Mouse (Mus musculus): ENCODE data around the gene Trub2. TPM values are rescaled to one million over a fixed set of nuclear protein-coding genes. Genes with fewer than 3 reads are reported as not detected.

Gene Trub2
- polyA plus RNA-seq, 1 experiment from 2014 or later, result 73.8 TPM

GRCm38 (mm10) chr2:29735708-29736107, 52.6 kb downstream of the Trub2 start:
- DNase-seq (ENCODE audit: low spot score), result no peak
- H3K36me3 ChIP-seq, result peaks cover 97% of the 10 kb centered on the region
- H3K4me1 ChIP-seq, result 0 out of 2 replicates have a peak, but pooled peaks cover 3% of the 10 kb centered on the region
- no peaks in the 10 kb centered on the region for H3K27me3 ChIP-seq (ENCODE audit: low read depth, poor library complexity, severe bottlenecking)
- no peaks in the 10 kb centered on the region for H3K9me3 ChIP-seq (replicated peaks)
- H3K4me3 ChIP-seq, result no peak overlapping the region
- WGBS, result 94% methylated on average over 12 of the region's 12 CpGs
- H3K27ac ChIP-seq, result no peak overlapping the region

- 95% methylated on average over 5 of the region's 5 CpGs for WGBS
- DNase-seq (ENCODE audit: low spot score), result no peak
Observed at GRCm38 (mm10) chr2:29733348-29733747, 55.0 kb downstream of the Trub2 start.

GRCm38 (mm10) chr2:29732559-29732958, 55.7 kb downstream of the Trub2 start:
- Histone ChIP-seq H3K4me1 (0 out of 2 replicates have a peak, but pooled peaks cover 2% of the 10 kb centered on the region), H3K27me3 (ENCODE audit: low read depth, poor library complexity, severe bottlenecking) (no peaks in the 10 kb centered on the region), H3K4me3 (no peak overlapping the region), H3K9me3 (replicated peaks) (no peaks in the 10 kb centered on the region), H3K27ac (no peak overlapping the region), H3K36me3 (peaks cover 97% of the 10 kb centered on the region)
- WGBS, result 87% methylated on average over 10 of the region's 10 CpGs
- DNase-seq (ENCODE audit: low spot score), result no peak

More at GRCm38 (mm10) chr2:29733348-29733747, 55.0 kb downstream of the Trub2 start:
- no peaks in the 10 kb centered on the region for H3K27me3 ChIP-seq (ENCODE audit: low read depth, poor library complexity, severe bottlenecking)
- no peaks in the 10 kb centered on the region for H3K9me3 ChIP-seq (replicated peaks)
- H3K27ac ChIP-seq, result no peak overlapping the region
- 0 out of 2 replicates have a peak, but pooled peaks cover 3% of the 10 kb centered on the region for H3K4me1 ChIP-seq
- peaks cover 97% of the 10 kb centered on the region for H3K36me3 ChIP-seq
- no peak overlapping the region for H3K4me3 ChIP-seq

- Histone ChIP-seq H3K36me3 (peaks cover 97% of the 10 kb centered on the region), H3K4me1 (no peaks in the 10 kb centered on the region), H3K27me3 (ENCODE audit: low read depth, poor library complexity, severe bottlenecking) (no peaks in the 10 kb centered on the region), H3K9me3 (replicated peaks) (no peaks in the 10 kb centered on the region), H3K27ac (no peak overlapping the region), H3K4me3 (no peak overlapping the region)
- DNase-seq (ENCODE audit: low spot score), result no peak
- WGBS, result 71% methylated on average over 3 of the region's 3 CpGs
Observed at GRCm38 (mm10) chr2:29731545-29731944, 56.8 kb downstream of the Trub2 start.

- Histone ChIP-seq H3K4me3 (no peak overlapping the region), H3K27me3 (ENCODE audit: low read depth, poor library complexity, severe bottlenecking) (no peaks in the 10 kb centered on the region), H3K4me1 (no peaks in the 10 kb centered on the region), H3K36me3 (peaks cover 97% of the 10 kb centered on the region), H3K27ac (no peak overlapping the region), H3K9me3 (replicated peaks) (no peaks in the 10 kb centered on the region)
- WGBS, result 51% methylated on average over 2 of the region's 2 CpGs
- no peak for DNase-seq (ENCODE audit: low spot score)
Observed at GRCm38 (mm10) chr2:29729500-29729899, 58.8 kb downstream of the Trub2 start.

- 81% methylated on average over 5 of the region's 5 CpGs for WGBS
- no peaks in the 10 kb centered on the region for H3K9me3 ChIP-seq (replicated peaks)
- H3K36me3 ChIP-seq, result peaks cover 99% of the 10 kb centered on the region
- no peak overlapping the region for H3K27ac ChIP-seq
- DNase-seq (ENCODE audit: low spot score), result no peak
- H3K27me3 ChIP-seq (ENCODE audit: low read depth, poor library complexity, severe bottlenecking), result no peaks in the 10 kb centered on the region
- H3K4me3 ChIP-seq, result no peak overlapping the region
- no peaks in the 10 kb centered on the region for H3K4me1 ChIP-seq
Observed at GRCm38 (mm10) chr2:29724664-29725365, 63.5 kb downstream of the Trub2 start.

- no peak for DNase-seq (ENCODE audit: low spot score)
- Histone ChIP-seq H3K4me3 (no peak overlapping the region), H3K27ac (no peak overlapping the region), H3K27me3 (ENCODE audit: low read depth, poor library complexity, severe bottlenecking) (no peaks in the 10 kb centered on the region), H3K9me3 (replicated peaks) (no peaks in the 10 kb centered on the region), H3K4me1 (no peaks in the 10 kb centered on the region), H3K36me3 (peaks cover 98% of the 10 kb centered on the region)
- WGBS, result 89% methylated on average over 3 of the region's 3 CpGs
Observed at GRCm38 (mm10) chr2:29723132-29723531, 65.2 kb downstream of the Trub2 start.

GRCm38 (mm10) chr2:29718581-29718980, 69.7 kb downstream of the Trub2 start:
- no peaks in the 10 kb centered on the region for H3K27me3 ChIP-seq (ENCODE audit: low read depth, poor library complexity, severe bottlenecking)
- no peak for DNase-seq (ENCODE audit: low spot score)
- peaks cover 8% of the 10 kb centered on the region; the same call in 1 of the 2 replicates for H3K4me1 ChIP-seq
- H3K27ac ChIP-seq, result no peak overlapping the region
- no peaks in the 10 kb centered on the region for H3K9me3 ChIP-seq (replicated peaks)
- no peak overlapping the region for H3K4me3 ChIP-seq
- peaks cover 94% of the 10 kb centered on the region for H3K36me3 ChIP-seq
- 88% methylated on average over 5 of the region's 5 CpGs for WGBS

GRCm38 (mm10) chr2:29716691-29717090, 71.6 kb downstream of the Trub2 start:
- H3K4me3 ChIP-seq, result no peak overlapping the region
- H3K36me3 ChIP-seq, result peaks cover 91% of the 10 kb centered on the region
- H3K27ac ChIP-seq, result no peak overlapping the region
- 22% methylated on average over 6 of the region's 6 CpGs for WGBS
- peak; percentile 32 for DNase-seq (ENCODE audit: low spot score)
- H3K4me1 ChIP-seq, result peaks cover 8% of the 10 kb centered on the region; the same call in 1 of the 2 replicates
- no peaks in the 10 kb centered on the region for H3K27me3 ChIP-seq (ENCODE audit: low read depth, poor library complexity, severe bottlenecking)
- H3K9me3 ChIP-seq (replicated peaks), result no peaks in the 10 kb centered on the region

GRCm38 (mm10) chr2:29716143-29716542, 72.2 kb downstream of the Trub2 start:
- H3K27ac ChIP-seq, result no peak overlapping the region

GRCm38 (mm10) chr2:29714127-29714526, 74.2 kb downstream of the Trub2 start:
- no peak for DNase-seq (ENCODE audit: low spot score)
- no peaks in the 10 kb centered on the region for H3K9me3 ChIP-seq (replicated peaks)
- no peaks in the 10 kb centered on the region for H3K27me3 ChIP-seq (ENCODE audit: low read depth, poor library complexity, severe bottlenecking)
- peaks cover 8% of the 10 kb centered on the region; the same call in 1 of the 2 replicates for H3K4me1 ChIP-seq
- H3K4me3 ChIP-seq, result no peak overlapping the region
- peaks cover 87% of the 10 kb centered on the region for H3K36me3 ChIP-seq
- WGBS, result 94% methylated on average over 5 of the region's 5 CpGs
- no peak overlapping the region for H3K27ac ChIP-seq

More at GRCm38 (mm10) chr2:29716143-29716542, 72.2 kb downstream of the Trub2 start:
- H3K36me3 ChIP-seq, result peaks cover 91% of the 10 kb centered on the region
- no peaks in the 10 kb centered on the region for H3K27me3 ChIP-seq (ENCODE audit: low read depth, poor library complexity, severe bottlenecking)
- no peak overlapping the region for H3K4me3 ChIP-seq
- WGBS, result 26% methylated on average over 7 of the region's 7 CpGs
- H3K4me1 ChIP-seq, result peaks cover 8% of the 10 kb centered on the region; the same call in 1 of the 2 replicates
- DNase-seq (ENCODE audit: low spot score), result no peak
- H3K9me3 ChIP-seq (replicated peaks), result no peaks in the 10 kb centered on the region

GRCm38 (mm10) chr2:29713501-29713900, 74.8 kb downstream of the Trub2 start:
- Histone ChIP-seq H3K36me3 (peaks cover 85% of the 10 kb centered on the region), H3K4me1 (peaks cover 8% of the 10 kb centered on the region; the same call in 1 of the 2 replicates), H3K4me3 (no peak overlapping the region), H3K27ac (no peak overlapping the region), H3K27me3 (ENCODE audit: low read depth, poor library complexity, severe bottlenecking) (no peaks in the 10 kb centered on the region), H3K9me3 (replicated peaks) (no peaks in the 10 kb centered on the region)
- 83% methylated on average over 2 of the region's 2 CpGs for WGBS
- DNase-seq (ENCODE audit: low spot score), result no peak

GRCm38 (mm10) chr2:29711877-29712276, 76.4 kb downstream of the Trub2 start:
- no peak overlapping the region for H3K27ac ChIP-seq
- peaks cover 8% of the 10 kb centered on the region; the same call in 1 of the 2 replicates for H3K4me1 ChIP-seq
- WGBS, result 88% methylated on average over 5 of the region's 5 CpGs
- H3K27me3 ChIP-seq (ENCODE audit: low read depth, poor library complexity, severe bottlenecking), result no peaks in the 10 kb centered on the region
- no peak overlapping the region for H3K4me3 ChIP-seq
- H3K36me3 ChIP-seq, result peaks cover 86% of the 10 kb centered on the region
- H3K9me3 ChIP-seq (replicated peaks), result no peaks in the 10 kb centered on the region
- DNase-seq (ENCODE audit: low spot score), result no peak
